Comparison of ENCODE assay signal across 12 mouse cellular contexts in the genomic region with DNA sequence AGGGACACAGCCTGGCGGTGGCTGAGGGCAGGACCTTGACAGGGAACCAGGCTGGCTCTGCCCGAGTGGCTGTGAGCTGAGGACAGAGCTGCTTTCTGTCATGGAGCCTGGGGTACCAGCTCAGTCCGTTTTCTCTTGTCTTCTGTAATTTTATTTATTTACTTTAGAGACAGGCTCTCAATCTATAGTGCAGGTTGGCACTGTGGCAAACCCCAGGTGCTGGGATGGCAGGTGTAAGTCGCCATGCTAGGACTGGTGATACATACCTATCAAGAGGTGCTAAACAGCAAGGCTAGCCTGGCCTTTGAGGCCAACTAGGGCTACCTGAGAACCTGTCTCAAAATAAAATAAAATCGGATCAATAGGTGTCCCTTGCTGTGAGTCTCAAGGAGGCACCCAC. TPM values are rescaled to one million over a fixed set of nuclear protein-coding genes. Genes with fewer than 3 reads are reported as not detected.
A peak's percentile ranks its signal among the peaks of the same experiment; 100 is the strongest.
DNase-seq lines count a peak whose midpoint lies in the region; ATAC-seq and TF ChIP-seq lines count a peak whose summit lies in the region.
"Had no signal": no experiment of that assay in that cellular context is flagged by ENCODE, and none has a peak within 500 bp of the region (broad histone marks: within the 10 kb centered on the region; RNA-seq: fewer than 3 reads in every experiment).

No protein-coding gene starts in this region.

- WGBS in intestine, embryonic 14.5 days, result 65% methylated on average over 5 of the region's 5 CpGs
- 71% methylated on average over 5 of the region's 5 CpGs for WGBS in intestine, postnatal 0 days
- WGBS in forebrain, embryonic 12.5 days, result 67% methylated on average over 5 of the region's 5 CpGs
- 70% methylated on average over 5 of the region's 5 CpGs for WGBS in midbrain, embryonic 12.5 days

- no peaks in the 10 kb centered on the region for H3K9me3 ChIP-seq in intestine, embryonic 14.5 days (ENCODE audit: control insufficient read depth, low read length)
- H3K9me3 ChIP-seq in intestine, postnatal 0 days (ENCODE audit: control insufficient read depth), result no peaks in the 10 kb centered on the region
- no peaks in the 10 kb centered on the region for H3K9me3 ChIP-seq in forebrain, embryonic 12.5 days
- H3K9me3 ChIP-seq in midbrain, embryonic 12.5 days, result no peaks in the 10 kb centered on the region
- H3K9me3 ChIP-seq: lung, embryonic 15.5 days had no signal

- H3K36me3 ChIP-seq in intestine, embryonic 14.5 days (ENCODE audit: control insufficient read depth, insufficient read depth, low read length), result no peaks in the 10 kb centered on the region
- H3K36me3 ChIP-seq in intestine, postnatal 0 days (ENCODE audit: control insufficient read depth, insufficient read depth), result no peaks in the 10 kb centered on the region
- H3K36me3 ChIP-seq in forebrain, embryonic 12.5 days (replicated peaks), result 0 out of 2 replicates have a peak, but pooled peaks cover 17% of the 10 kb centered on the region
- H3K36me3 ChIP-seq in midbrain, embryonic 12.5 days, result 0 out of 2 replicates have a peak, but pooled peaks cover 21% of the 10 kb centered on the region
- H3K36me3 ChIP-seq: lung, embryonic 15.5 days had no signal

- peaks cover 20% of the 10 kb centered on the region for H3K4me1 ChIP-seq in intestine, embryonic 14.5 days (replicated peaks; ENCODE audit: control insufficient read depth, insufficient read depth, low read length)
- no peaks in the 10 kb centered on the region; the same call in 1 of the 2 replicates for H3K4me1 ChIP-seq in intestine, postnatal 0 days (replicated peaks; ENCODE audit: control insufficient read depth, insufficient read depth, low read length)
- H3K4me1 ChIP-seq in cortical plate, adult 2 months (ENCODE audit: control insufficient read depth, insufficient read depth, low read length), result peaks cover 2% of the 10 kb centered on the region; the same call in 1 of the 2 replicates
- H3K4me1 ChIP-seq in forebrain, embryonic 12.5 days, result peaks cover 34% of the 10 kb centered on the region
- H3K4me1 ChIP-seq in midbrain, embryonic 12.5 days, result peaks cover 36% of the 10 kb centered on the region

- no peak for DNase-seq in intestine, embryonic 14.5 days (ENCODE audit: low spot score)
- DNase-seq in right cerebral cortex, postnatal 36 days (ENCODE audit: low spot score in 2 of 2), result no peak
- no peak for DNase-seq in lung, postnatal 10 days
- DNase-seq: adrenal gland, postnatal 25 days; gastrocnemius, postnatal 14 days had no signal

- no peak overlapping the region for H3K9ac ChIP-seq in intestine, embryonic 14.5 days (ENCODE audit: low read length)
- H3K9ac ChIP-seq in intestine, postnatal 0 days (ENCODE audit: low read depth, low read length), result no peak overlapping the region
- no peak overlapping the region for H3K9ac ChIP-seq in forebrain, embryonic 12.5 days
- no peak overlapping the region for H3K9ac ChIP-seq in midbrain, embryonic 12.5 days (replicated peaks)

- H3K27ac ChIP-seq in intestine, embryonic 14.5 days (ENCODE audit: low read depth), result no peak overlapping the region
- no peak overlapping the region for H3K27ac ChIP-seq in intestine, postnatal 0 days (ENCODE audit: low read depth, low read length)
- H3K27ac ChIP-seq in cortical plate, adult 2 months (ENCODE audit: insufficient read depth, low read length), result no peak overlapping the region
- no peak overlapping the region for H3K27ac ChIP-seq in forebrain, embryonic 12.5 days
- no peak overlapping the region for H3K27ac ChIP-seq in midbrain, embryonic 12.5 days (replicated peaks)
- H3K27ac ChIP-seq: lung, embryonic 15.5 days had no signal

- peak overlapping the region; percentile 72; the same call in 1 of the 2 replicates for H3K4me2 ChIP-seq in intestine, embryonic 14.5 days (ENCODE audit: low read length)
- no peak overlapping the region for H3K4me2 ChIP-seq in intestine, postnatal 0 days (replicated peaks; ENCODE audit: low read depth)
- 0 out of 2 replicates have a peak overlapping the region, but pooled peaks have one; percentile 87 for H3K4me2 ChIP-seq in forebrain, embryonic 12.5 days
- peak overlapping the region; percentile 81; the same call in 1 of the 2 replicates for H3K4me2 ChIP-seq in midbrain, embryonic 12.5 days (replicated peaks)

- ATAC-seq in intestine, embryonic 14.5 days (replicated peaks; ENCODE audit: low FRiP score, low TSS enrichment, low read depth), result no peak
- ATAC-seq in intestine, postnatal 0 days, result no peak
- ATAC-seq in forebrain, embryonic 12.5 days (ENCODE audit: low FRiP score), result no peak
- no peak for ATAC-seq in midbrain, embryonic 12.5 days (ENCODE audit: low FRiP score, low read depth)
- ATAC-seq in monocyte, adult 5-6 weeks (replicated peaks; ENCODE audit: insufficient number of reproducible peaks, low FRiP score, low TSS enrichment, poor library complexity, severe bottlenecking), result no peak

- H3K27me3 ChIP-seq in intestine, embryonic 14.5 days (replicated peaks; ENCODE audit: control insufficient read depth, insufficient read depth, low read length), result no peaks in the 10 kb centered on the region
- no peaks in the 10 kb centered on the region for H3K27me3 ChIP-seq in intestine, postnatal 0 days (replicated peaks; ENCODE audit: control insufficient read depth, insufficient read depth, low read length)
- peaks cover 7% of the 10 kb centered on the region; the same call in 1 of the 2 replicates for H3K27me3 ChIP-seq in forebrain, embryonic 12.5 days
- H3K27me3 ChIP-seq in midbrain, embryonic 12.5 days, result peaks cover 7% of the 10 kb centered on the region

- no peak overlapping the region for H3K4me3 ChIP-seq in intestine, embryonic 14.5 days (ENCODE audit: low read depth, low read length)
- H3K4me3 ChIP-seq in intestine, postnatal 0 days (ENCODE audit: low read depth, low read length), result no peak overlapping the region
- peak overlapping the region; percentile 58 for H3K4me3 ChIP-seq in cortical plate, adult 2 months (ENCODE audit: insufficient read depth, low read length)
- no peak overlapping the region for H3K4me3 ChIP-seq in forebrain, embryonic 12.5 days (replicated peaks)
- no peak overlapping the region for H3K4me3 ChIP-seq in midbrain, embryonic 12.5 days

- no peak for TF ChIP-seq CTCF in intestine, postnatal 0 days (IDR thresholded peaks at IDR 0.05; ENCODE audit: low read depth)
- no peak for TF ChIP-seq CTCF in cortical plate, adult 2 months (IDR thresholded peaks at IDR 0.05; ENCODE audit: extremely low read depth, insufficient read depth, low read length)

- TF ChIP-seq POLR2A in cortical plate, adult 2 months (IDR thresholded peaks at IDR 0.05; ENCODE audit: extremely low read depth, insufficient read depth, low read length), result no peak

RNA-seq across cellular contexts. Expression of a gene that starts 7.0 kb away (rescaled TPM):
- polyA plus RNA-seq in intestine, embryonic 14.5 days (2014; fragmentation: Nextera tagmentation; extraction: Ambion mirVana), result 1.6 and 2.1 TPM in 2 replicates
- 0.17 and 0.30 TPM in 2 replicates for polyA plus RNA-seq in intestine, postnatal 0 days (2015; fragmentation: Nextera tagmentation; extraction: Ambion mirVana)
- 30.2 and 36.0 TPM in 2 replicates for polyA plus RNA-seq in cortical plate, adult 2 months (2012; rRNA removed)
- polyA plus RNA-seq in forebrain, embryonic 12.5 days (2016; fragmentation: Nextera tagmentation; extraction: Ambion mirVana), result 14.4 and 16.3 TPM in 2 replicates
- 27.4 TPM in 2 replicates for polyA plus RNA-seq in midbrain, embryonic 12.5 days (2016; fragmentation: Nextera tagmentation; extraction: Ambion mirVana)
- total RNA-seq in monocyte, adult 5-6 weeks (2017), result not detected in 3 replicates

RNA-seq across cellular contexts. Expression of a gene that starts 16.5 kb away (rescaled TPM):
- 7.3 and 7.9 TPM in 2 replicates for polyA plus RNA-seq in intestine, embryonic 14.5 days (2014; fragmentation: Nextera tagmentation; extraction: Ambion mirVana)
- 6.2 and 6.9 TPM in 2 replicates for polyA plus RNA-seq in intestine, postnatal 0 days (2015; fragmentation: Nextera tagmentation; extraction: Ambion mirVana)
- polyA plus RNA-seq in cortical plate, adult 2 months (2012; rRNA removed), result 31.4 and 35.1 TPM in 2 replicates
- 5.6 and 8.2 TPM in 2 replicates for polyA plus RNA-seq in forebrain, embryonic 12.5 days (2016; fragmentation: Nextera tagmentation; extraction: Ambion mirVana)
- polyA plus RNA-seq in midbrain, embryonic 12.5 days (2016; fragmentation: Nextera tagmentation; extraction: Ambion mirVana), result 10.4 and 10.5 TPM in 2 replicates
- total RNA-seq in monocyte, adult 5-6 weeks (2017), result 24.6 to 27.9 TPM (median 26.7 TPM) in 3 replicates

RNA-seq across cellular contexts. Expression of a gene that starts 17.7 kb away (rescaled TPM):
- 97.3 and 105 TPM in 2 replicates for polyA plus RNA-seq in intestine, embryonic 14.5 days (2014; fragmentation: Nextera tagmentation; extraction: Ambion mirVana)
- polyA plus RNA-seq in intestine, postnatal 0 days (2015; fragmentation: Nextera tagmentation; extraction: Ambion mirVana), result 61.7 and 64.3 TPM in 2 replicates
- polyA plus RNA-seq in cortical plate, adult 2 months (2012; rRNA removed), result 176 and 182 TPM in 2 replicates
- 154 and 159 TPM in 2 replicates for polyA plus RNA-seq in forebrain, embryonic 12.5 days (2016; fragmentation: Nextera tagmentation; extraction: Ambion mirVana)
- polyA plus RNA-seq in midbrain, embryonic 12.5 days (2016; fragmentation: Nextera tagmentation; extraction: Ambion mirVana), result 145 and 152 TPM in 2 replicates
- total RNA-seq in monocyte, adult 5-6 weeks (2017), result 32.1 to 34.0 TPM (median 32.6 TPM) in 3 replicates

RNA-seq across cellular contexts. Expression of a gene that starts 36.5 kb away (rescaled TPM):
- polyA plus RNA-seq in intestine, embryonic 14.5 days (2014; fragmentation: Nextera tagmentation; extraction: Ambion mirVana), result 0.32 and 0.45 TPM in 2 replicates
- polyA plus RNA-seq in intestine, postnatal 0 days (2015; fragmentation: Nextera tagmentation; extraction: Ambion mirVana), result 0.20 and 0.52 TPM in 2 replicates
- polyA plus RNA-seq in cortical plate, adult 2 months (2012; rRNA removed), result 15.9 and 16.0 TPM in 2 replicates
- 0.49 and 0.67 TPM in 2 replicates for polyA plus RNA-seq in forebrain, embryonic 12.5 days (2016; fragmentation: Nextera tagmentation; extraction: Ambion mirVana)
- polyA plus RNA-seq in midbrain, embryonic 12.5 days (2016; fragmentation: Nextera tagmentation; extraction: Ambion mirVana), result 0.55 and 0.69 TPM in 2 replicates
- total RNA-seq in monocyte, adult 5-6 weeks (2017), result not detected in 3 replicates
- total RNA-seq: hematopoietic stem cell, adult 5-6 weeks had no signal

RNA-seq across cellular contexts. Expression of a gene that starts 41.2 kb away (rescaled TPM):
- 6,009 and 6,086 TPM in 2 replicates for polyA plus RNA-seq in intestine, embryonic 14.5 days (2014; fragmentation: Nextera tagmentation; extraction: Ambion mirVana)
- 2,933 and 2,947 TPM in 2 replicates for polyA plus RNA-seq in intestine, postnatal 0 days (2015; fragmentation: Nextera tagmentation; extraction: Ambion mirVana)
- 1,503 and 1,518 TPM in 2 replicates for polyA plus RNA-seq in cortical plate, adult 2 months (2012; rRNA removed)
- 2,624 and 2,770 TPM in 2 replicates for polyA plus RNA-seq in forebrain, embryonic 12.5 days (2016; fragmentation: Nextera tagmentation; extraction: Ambion mirVana)
- 2,550 and 2,750 TPM in 2 replicates for polyA plus RNA-seq in midbrain, embryonic 12.5 days (2016; fragmentation: Nextera tagmentation; extraction: Ambion mirVana)
- 1,371 to 1,607 TPM (median 1,447 TPM) in 3 replicates for total RNA-seq in monocyte, adult 5-6 weeks (2017)
